Mouse (Mus musculus) megakaryocyte-erythroid progenitor cell, adult 5-6 weeks (primary cell): Measurements from ENCODE around the gene Olfr691. TPM values are rescaled to one million over a fixed set of nuclear protein-coding genes. Genes with fewer than 3 reads are reported as not detected.
"Not testable (repeated sequence)": the region's sequence is repeated elsewhere in the genome, so short reads cannot be mapped to it uniquely, and the experiment has no call there.

Experiments used
- ATAC-seq: replicated peaks from 2 replicates; pipeline ENCODE4 v1.8.0; 2016; ENCODE audit warnings: mild to moderate bottlenecking, inconsistent platforms; ENCODE audit not compliant: severe bottlenecking, poor library complexity, low FRiP score, low TSS enrichment
- total RNA-seq, 2 experiments: library from RNA; stranded (forward) in 1 of 2; stranded (reverse) in 1 of 2; fragments of 200-1000, 215-1000 nt in 1 of 2; fragments of >200 nt in 1 of 2; fragmentation: Nextera tagmentation in 1 of 2; gene quantifications; 2 replicates each; pipeline ENCODE4 v1.2.3; 2014 to 2017

Gene Olfr691
- total RNA-seq (2014; fragmentation: Nextera tagmentation) = not detected in 2 replicates
- not detected in 2 replicates for total RNA-seq (2017)

- no peak for ATAC-seq
Observed at GRCm38 (mm10) chr7:105342170-105342569, at the start of gene Olfr691. Gene Olfr691, minus strand, starts transcription at chr7:105342270.

DNA sequence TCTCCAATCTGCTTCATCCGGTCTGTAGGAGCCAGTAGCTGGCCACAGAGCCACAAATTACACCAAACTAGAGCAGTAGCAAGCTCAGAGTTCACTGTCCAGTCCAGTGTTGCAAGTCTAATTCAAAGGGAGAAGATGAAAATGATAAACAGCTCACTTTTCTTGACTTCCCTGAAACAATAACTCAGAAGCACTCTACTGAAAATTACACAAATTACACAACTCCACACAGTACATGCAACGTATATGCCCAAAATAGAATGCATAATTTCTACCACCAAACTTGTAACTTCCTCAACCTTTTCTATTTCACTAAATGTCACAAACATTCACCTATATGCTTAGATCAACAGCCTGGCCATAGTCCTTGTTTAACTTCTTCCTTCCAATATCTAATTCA is 48.2 kb upstream of the Olfr691 start:
- no peak for ATAC-seq

GRCm38 (mm10) chr7:105387696-105388095 is 45.6 kb upstream of the Olfr691 start:
- no peak for ATAC-seq

DNA sequence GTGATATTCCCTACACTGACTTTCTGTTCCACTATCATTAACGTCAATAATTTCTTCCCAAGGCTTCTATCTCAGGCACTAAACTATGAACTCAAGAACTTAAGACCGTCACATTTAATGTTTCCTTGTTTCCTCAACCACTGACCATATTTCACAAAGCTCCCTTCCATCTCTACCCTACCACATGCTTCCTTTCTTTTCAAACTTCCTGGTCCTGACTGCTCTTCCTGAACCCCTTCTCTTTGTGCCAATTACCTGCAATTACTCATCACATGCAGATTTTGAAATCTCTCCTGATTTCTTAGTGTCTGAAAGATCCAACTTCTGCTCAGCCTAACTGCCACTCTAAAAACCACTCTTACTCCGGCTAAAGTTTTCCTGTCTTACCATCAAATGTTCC is 38.3 kb upstream of the Olfr691 start:
- no peak for ATAC-seq

- no peak for ATAC-seq
Observed at GRCm38 (mm10) chr7:105374866-105375265, 32.8 kb upstream of the Olfr691 start, which contains the start of gene Gm5901. Gene Gm5901, plus strand, starts transcription at chr7:105375038.

DNA sequence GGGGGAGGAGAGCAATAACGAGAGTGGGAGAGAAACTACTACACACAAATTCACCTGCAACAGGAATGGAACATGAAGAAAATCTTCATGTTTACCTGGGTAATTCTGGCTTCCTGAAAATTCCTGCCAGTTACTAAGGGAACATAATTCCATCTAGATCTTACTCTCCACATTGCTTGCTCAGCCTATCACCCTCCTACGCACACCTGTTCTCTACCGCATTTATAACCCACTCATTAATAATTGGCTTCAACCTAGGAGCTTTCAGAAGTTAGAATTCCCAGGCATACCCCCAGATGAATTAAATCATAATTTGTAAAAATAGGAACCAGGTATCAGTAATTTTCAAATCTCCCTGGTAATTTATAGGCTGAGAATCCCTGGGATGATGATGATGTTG is 31.9 kb upstream of the Olfr691 start:
- no peak for ATAC-seq

GRCm38 (mm10) chr7:105373509-105373908 is 31.4 kb upstream of the Olfr691 start:
- peak; percentile 96 for ATAC-seq

DNA sequence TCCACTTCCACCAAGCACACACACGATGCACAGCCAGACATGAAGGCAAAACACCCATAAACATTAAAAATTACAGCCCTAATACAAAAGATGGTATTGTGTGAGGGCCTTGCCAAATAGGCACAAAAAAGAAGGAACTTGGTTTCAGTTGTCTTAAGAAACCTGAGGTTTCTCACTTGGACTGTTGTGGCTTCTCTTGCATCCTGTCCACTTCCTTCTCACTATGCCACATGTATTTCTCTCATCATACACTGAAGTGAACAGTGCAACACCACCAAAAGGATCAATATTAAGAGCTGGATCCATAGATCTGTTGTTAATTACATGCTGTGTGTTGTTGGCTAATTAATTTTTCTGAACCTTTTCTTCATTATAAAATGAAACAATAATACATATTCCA is 30.8 kb upstream of the Olfr691 start:
- no peak for ATAC-seq

- no peak for ATAC-seq
Observed at GRCm38 (mm10) chr7:105368521-105368920, 26.5 kb upstream of the Olfr691 start.

GRCm38 (mm10) chr7:105367930-105368329 is 25.9 kb upstream of the Olfr691 start, which contains the start of gene Olfr692:
Gene Olfr692, plus strand, starts transcription at chr7:105368230.
- no peak for ATAC-seq

- no peak for ATAC-seq
Observed at GRCm38 (mm10) chr7:105367268-105367667, 25.2 kb upstream of the Olfr691 start.

DNA sequence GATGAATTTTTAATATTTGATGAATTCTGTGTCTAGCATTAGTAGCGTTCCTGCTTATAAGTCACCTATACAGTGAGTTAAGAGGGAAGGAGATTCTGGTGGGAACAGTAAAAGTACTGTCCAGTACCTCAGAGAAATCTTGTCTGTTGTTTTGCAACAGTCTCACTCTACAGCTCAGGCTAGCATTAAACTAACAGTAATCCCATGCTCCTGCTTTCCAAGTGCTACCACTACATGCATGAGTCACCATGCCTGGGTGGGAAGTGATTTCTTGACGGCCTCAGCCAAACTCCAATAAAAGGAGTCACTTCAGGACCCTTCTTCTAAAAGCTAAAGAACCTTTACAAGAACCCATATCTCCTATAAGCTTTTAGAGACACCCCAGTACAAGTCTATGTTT is 19.6 kb upstream of the Olfr691 start:
- no peak for ATAC-seq

GRCm38 (mm10) chr7:105356487-105356886 is 14.4 kb upstream of the Olfr691 start:
- not testable (repeated sequence) for ATAC-seq

GRCm38 (mm10) chr7:105356064-105356463 is 14.0 kb upstream of the Olfr691 start:
- ATAC-seq = not testable (repeated sequence)

- no peak for ATAC-seq
Observed at GRCm38 (mm10) chr7:105342752-105343151, 682 bp upstream of the Olfr691 start.

DNA sequence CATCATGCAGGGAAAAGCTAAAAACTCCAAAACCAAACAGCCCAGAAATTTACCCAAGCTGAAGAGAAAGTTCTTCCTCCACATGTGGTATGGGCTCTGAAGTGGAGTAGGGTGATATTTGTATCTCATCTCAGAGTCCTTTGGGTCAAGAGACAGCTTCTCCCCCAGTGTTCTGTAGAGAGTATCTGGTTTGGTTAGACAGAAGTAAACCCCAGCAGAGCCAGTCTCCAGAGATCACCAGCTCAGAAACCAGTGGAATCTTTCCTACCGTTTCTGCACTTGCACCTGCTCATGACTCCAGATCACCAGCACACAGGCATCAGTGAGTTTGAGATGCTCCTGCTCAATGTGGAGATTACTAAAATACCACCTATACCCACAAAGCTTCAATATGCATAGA is 8.1 kb downstream of the Olfr691 start, which contains the start of gene Olfr690:
Gene Olfr690, minus strand, starts transcription at position 101 of the 400 bp plus-strand sequence.
- ATAC-seq = no peak

DNA sequence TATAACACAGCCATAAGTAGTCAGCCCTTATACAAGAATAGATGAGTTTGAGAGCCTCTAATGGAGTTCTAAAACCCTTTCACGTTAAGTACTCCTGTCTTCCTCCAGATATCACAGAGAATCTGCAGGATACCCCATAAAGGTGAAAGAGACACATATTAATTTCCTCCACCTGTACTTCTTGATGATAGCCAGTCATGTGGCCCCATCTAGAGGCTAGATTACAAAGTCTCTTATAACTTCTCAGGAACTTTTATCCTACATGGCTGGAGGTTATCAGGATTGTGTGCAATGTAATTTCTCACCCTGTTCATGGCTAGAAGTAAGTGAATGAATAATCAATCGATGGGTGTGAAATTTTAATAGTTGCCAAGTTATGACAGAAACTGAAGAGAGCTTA is 16.8 kb downstream of the Olfr691 start:
- ATAC-seq = no peak

DNA sequence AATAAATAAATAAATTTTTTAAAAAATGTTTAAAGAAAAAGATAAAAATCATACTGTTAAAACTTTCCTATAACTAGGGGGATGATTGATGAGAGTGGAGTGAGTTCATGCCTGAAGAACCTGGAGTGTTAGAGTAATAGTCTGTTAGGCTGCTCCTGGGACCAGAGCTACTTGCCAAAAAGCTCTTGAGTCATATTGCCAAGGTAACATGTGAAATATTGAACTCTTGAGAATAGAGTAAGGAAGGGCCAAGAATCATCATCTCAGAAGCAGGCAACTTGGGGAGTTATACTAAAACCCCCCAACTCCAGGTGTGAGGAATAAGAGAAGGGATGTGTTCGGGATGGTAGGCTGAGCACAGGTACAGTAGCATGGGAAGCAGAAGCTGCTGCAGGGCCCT is 31.2 kb downstream of the Olfr691 start, which contains the start of gene Olfr689:
Gene Olfr689, plus strand, starts transcription at position 301 of the 400 bp plus-strand sequence.
- no peak for ATAC-seq

DNA sequence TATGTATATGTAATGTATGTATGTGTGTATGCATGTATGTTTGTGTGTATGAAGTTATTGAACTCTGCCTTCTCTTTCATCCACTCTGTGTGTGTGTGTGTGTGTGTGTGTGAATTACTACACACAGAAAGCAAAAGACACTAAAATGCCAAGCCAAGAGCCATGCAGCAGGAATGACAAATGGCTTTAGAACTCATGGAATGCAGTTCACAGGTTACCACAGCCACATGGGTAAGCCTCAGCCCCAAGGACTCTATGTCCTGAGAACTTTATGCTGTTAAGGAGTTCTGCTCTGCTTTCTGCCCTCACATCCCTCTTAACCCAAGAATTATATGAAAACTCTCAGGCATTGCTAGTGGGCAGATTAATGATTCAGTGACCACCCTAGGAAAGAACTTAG is 52.0 kb downstream of the Olfr691 start:
- ATAC-seq = no peak

DNA sequence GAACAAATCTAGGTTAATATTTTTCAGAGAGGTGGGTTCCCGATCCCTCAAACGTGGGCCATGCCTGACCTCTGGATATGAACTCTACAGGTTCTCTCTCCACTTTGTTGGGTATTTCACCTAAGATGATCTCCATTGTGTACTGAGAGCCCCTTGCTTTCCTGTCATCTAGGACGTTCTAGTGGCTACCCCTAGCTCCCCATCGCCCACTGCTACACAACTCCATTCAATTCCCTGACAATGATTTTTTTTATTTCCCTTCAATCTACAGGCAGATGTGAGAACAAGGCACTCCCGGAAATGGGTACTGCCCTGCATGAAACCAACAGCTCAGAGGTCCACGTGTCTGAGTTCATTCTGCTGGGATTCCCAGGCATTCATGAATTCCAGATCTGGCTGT is 54.3 kb downstream of the Olfr691 start, which contains the start of gene Olfr688:
Gene Olfr688, plus strand, starts transcription at position 301 of the 400 bp plus-strand sequence.
- no peak for ATAC-seq
